Mouse (Mus musculus) urinary bladder, postnatal 25 days (tissue): ENCODE measurements around the gene Ercc5.

Experiments
- DNase-seq: peaks from one replicate; pipeline ENCODE4 v3.0.0; 2022; ENCODE audit warnings: low spot score

Gene Ercc5

DNA sequence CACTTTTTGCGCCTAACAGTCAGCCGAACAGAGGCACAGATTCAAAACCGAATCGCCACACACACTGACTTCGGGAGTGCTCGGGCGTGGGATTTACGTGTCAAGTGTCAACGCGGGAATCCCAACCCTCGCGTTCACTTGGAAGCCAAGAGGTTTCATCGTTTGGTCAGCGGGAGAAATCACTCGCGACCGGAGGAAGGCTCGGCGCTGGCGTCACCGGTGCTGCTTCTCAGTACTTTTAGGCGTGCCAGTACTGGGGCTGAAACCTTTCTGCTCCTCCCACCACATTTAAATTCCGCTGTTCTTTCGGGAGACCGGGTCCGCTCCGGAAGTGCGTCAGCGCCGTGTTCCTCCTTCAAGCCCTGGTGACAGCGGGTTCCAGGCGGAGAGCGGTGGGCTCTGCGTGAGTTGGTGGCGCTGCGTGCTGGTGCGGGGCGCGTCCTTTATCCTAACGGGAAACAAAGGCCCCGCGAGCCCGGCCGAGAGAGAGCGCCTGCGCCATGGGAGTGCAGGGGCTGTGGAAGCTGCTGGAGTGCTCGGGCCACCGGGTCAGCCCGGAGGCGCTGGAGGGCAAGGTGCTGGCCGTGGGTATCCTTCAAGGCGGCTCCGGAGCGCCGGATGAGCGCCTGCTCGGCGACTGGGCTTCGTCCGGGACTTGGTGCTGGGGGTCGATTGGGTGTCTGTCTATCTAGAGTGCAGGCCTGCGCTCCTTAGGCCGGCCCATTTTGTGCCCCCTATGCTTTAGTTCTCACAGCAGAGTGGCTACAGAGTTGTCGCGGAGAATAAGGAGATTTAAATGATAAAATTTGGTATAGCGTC is at the start of gene Ercc5:
Gene Ercc5 (plus strand): TSS at position 182 of the 819 bp plus-strand sequence.
- DNase-seq, result peak; percentile 71

DNA sequence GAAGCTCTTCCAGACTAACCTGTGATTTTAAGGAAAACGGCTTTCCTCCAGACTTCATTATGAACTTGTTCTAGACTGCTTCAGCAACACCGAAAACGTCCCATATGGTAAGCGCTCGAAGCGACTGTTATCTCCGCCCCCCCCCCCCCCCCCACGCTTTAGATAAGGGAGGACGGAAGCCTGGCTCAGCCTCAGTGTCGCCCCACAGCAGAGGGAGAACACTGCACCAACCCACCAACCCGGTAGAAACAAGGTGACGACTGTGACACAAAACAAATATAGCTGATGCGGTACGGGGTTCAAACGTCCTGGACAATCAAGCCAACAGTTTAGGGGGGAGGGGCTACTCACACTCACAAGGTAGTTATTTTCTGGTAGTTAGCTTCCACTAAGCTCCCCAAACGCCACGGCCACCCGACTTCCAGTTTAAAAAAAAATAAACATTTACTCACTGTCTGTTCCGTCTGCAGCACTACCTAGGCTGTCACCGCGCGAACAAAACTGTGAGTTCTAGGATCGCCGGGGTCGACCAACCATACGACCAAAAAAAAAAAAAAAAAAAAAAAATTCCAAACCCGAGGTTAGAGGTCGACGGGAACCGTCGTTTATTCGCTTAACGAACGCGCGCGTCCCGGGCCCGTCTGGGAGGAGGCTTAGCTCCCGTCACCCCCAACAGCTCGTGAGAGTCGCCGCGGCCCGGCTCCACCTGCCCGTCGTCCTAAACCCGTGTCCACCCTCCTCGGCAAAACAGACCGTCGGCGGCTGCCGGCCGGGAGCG is 45.9 kb upstream of the Ercc5 start:
- DNase-seq, result peak; percentile 19

DNA sequence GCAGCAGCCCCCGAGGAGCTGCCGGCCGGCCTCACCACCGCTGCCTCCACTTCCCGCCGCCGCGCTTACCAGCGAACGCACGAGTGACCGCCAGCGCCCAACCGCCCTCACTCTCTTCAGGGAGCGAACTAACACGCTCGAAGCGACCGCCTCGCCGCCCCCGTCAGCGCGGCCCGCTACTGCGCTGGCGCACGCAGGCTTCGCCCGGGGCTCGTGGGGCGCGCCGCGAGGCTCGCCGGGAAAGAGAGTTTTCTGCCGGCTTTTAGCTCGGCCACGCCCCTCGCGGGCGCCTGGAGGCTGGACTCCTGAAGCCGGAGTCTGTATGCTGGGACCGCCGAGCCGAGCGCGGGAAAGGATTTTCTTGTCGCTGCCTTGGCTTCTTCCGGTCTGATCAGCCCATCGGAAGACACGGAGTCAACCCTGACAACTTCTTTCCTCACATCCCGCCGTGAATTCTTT is 45.3 kb upstream of the Ercc5 start, which contains the start of gene Tex30:
Gene Tex30 (minus strand): TSS at position 183 of the 459 bp plus-strand sequence.
- DNase-seq, result peak; percentile 89

DNA sequence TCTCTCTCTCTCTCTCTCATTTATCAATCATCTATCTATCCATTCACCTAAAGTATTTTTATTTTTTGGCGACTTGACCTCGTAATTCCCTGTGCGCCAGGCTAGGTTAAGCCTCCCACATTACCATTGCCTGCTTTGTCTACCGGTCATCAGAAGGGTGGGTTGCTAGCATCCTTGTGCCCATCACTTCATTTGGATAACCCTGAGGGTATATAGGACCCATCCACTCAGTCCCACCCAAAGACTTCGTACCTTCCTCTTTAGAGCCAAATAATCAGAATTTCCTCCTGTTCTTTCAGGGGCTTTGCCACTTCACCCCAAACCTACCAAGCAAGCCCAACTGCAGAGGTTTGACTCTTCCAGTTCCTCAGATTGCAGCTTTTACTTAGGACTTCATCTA is 44.6 kb upstream of the Ercc5 start:
- no peak for DNase-seq

DNA sequence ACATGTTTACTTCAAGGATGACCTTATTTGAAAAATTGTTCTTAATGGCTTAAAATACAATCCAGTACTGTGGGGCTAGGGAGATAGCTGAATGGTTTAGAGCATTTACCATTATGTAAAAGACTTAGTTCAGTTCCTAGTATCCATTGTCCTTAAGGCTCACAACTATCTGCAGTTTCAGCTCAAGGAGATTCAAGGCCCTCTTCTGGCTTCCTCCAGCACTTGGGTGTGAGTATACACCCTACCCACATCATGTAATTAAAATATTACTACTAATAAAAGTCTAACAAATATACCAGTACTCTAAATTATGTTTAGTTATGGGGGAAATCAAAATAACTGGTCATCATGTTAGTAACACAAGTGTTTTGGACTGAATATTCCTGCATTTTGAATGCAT is 30.0 kb upstream of the Ercc5 start:
- no peak for DNase-seq

DNA sequence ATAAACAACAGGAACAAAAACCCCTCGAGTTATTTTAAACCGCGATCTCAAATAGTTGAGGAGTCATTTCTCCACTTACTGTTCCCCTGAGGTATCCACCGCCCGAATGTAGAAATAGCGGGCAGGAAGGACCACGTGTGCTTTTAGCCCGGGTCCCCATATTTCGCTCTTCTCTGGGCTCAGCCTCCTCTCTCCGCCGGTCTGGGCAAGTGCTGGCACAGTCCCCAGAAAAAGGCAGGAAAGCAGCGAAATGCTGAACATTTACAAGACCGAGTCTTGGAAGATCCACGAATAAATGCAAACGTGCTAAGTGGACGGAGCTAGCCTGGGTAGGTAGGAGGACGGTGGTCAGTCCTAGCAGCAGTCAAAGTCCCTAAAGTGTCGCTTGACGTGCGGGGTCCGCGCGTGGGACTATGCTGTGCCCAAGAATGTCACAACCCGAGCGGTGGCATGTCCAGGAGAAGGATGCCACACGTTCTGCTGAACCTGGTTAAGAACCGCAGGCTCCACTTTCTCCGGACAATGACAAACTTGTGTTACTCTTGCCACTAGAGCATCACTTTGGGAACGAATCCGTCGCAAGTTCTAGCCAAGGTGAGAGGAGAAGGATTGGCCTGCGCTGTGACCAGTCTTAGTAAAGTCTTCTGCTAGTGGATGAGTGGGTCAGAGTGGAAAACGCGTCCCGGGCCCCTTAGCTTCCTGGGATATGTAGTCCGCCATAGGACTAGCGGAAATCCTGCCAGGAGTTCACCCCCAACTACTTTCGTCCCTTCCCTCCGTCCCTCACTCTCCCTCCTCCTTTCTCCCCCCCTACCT is 29.1 kb upstream of the Ercc5 start, which contains the start of the genes Kdelc1 and Bivm:
Gene Kdelc1 (minus strand): TSS at position 570 of the 816 bp plus-strand sequence.
Gene Bivm (plus strand): TSS at position 719 of the 816 bp plus-strand sequence.
- peak; percentile 57 for DNase-seq

DNA sequence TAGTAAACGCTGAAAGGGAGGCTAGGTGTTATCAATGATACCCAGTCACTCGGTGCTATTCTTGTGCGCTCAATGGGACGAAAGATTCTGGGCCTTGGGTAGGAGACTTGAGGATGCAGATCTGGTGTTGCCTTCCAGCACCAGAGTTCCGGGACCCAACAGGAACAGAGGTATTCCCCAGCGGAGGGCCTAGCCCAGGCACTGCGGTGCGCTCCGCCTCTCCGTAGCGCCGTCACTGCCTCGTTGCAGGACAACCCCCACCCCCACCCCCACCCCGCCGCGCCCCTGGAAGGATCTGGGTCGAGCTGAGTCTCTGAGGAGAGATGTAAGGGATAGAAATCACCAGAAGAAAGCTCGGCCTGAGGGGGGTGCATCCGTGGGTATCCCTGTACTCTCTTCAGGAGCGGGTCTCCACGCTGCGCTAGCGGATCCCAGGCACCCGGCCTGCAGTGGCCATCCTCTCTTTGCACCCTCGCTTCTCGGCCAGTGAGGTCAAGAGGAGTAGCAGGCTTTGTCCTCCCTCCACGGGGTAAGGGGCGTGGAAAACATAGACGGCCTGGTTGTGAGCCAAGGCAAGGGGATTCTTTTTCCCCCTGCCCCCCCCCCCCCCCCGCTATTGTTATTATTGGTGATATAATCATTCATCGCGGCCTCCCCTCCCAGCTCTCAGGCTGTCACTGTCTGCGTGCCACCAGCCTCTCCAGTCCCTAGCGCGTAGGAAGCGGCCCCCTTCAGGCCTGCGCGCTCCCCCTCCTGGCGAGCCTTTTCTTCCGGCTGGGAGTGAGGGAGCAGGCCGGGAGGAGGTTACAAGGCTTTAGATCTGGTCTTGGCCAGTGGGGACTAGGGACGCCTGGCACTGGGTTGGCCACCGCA is 28.1 kb upstream of the Ercc5 start:
- peak; percentile 72 for DNase-seq

DNA sequence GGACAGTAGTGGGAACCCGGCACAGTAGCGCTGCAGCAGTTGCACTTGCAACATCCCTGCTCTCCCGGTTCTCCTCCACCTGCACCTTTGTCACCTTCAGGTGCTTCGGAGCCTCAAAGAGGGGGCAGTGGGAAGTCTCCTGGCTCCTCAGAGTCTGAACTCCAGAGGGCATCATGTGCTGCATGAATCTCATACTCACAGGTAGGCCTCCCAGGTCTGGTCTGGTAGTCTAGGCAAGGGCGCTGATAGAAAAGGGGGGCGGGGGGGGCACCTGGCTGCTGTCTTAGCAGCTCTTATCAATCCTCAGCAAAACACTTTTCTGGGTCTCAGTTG is 27.5 kb upstream of the Ercc5 start:
- DNase-seq, result no peak

DNA sequence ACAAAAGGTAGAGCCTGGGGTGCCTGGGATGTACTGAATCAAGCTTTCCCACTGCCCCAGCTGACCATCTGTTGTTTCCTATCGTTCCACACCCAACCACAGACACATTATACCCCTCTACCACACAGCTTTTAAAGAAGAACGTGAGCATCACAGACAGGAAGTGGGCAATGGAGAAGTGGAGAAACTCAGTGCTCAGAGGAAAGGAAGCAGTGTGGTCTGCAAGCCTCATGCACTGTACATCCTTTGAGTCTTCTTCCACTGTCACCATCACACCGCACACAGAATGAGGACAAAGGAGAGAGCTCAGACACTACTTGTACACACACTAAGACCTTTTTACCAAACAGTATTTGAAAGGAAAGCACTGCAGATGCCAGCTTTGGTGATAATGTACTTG is 25.3 kb upstream of the Ercc5 start:
- DNase-seq, result no peak

DNA sequence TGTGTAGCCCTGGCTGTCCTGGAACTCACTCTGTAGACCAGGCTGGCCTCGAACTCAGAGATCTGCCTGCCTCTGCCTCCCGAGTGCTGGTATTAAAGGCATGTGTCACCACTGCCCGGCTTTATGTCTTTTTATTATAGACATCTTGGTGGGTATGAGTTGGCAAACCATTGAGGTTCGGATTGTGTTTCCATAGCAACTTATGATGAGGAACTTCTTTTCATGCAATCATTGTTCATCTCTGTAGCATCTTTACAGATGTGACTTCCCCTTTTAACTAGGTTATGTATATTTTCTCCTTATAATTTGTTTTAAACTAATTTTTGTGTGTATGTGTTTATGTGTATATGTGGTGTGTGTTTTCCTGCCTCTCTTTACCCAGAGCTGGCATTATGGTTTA is 22.0 kb upstream of the Ercc5 start:
- DNase-seq, result no peak

DNA sequence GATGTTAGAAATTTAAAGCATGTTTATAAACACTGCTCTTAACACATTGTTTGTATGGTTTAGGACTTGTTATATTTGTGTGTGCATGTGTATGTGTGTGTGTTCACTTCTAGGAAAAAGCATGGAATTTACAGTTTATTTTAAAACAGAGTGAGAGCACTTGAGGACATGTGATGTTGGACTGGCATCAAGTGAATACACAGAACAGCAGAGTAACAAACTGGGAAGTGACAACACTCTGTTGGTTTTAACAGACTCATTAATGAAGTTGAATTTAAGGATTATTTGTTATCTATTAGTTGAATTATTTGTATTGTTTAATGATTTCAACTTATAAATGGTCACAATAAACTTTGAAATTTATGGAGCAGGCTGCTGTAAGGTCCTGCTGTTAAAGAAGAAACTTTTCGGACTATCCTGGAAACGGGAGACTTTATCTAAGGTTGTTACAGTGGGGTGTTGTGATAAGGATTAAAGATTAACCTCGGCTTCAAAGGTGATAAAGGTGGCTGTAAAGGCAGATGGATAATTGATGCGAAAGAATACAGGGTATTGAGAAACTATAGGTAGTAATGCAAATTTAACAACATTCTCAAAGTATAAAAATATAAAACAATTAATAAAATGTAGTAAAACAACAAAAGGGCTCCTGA is 17.5 kb upstream of the Ercc5 start:
- DNase-seq, result no peak

DNA sequence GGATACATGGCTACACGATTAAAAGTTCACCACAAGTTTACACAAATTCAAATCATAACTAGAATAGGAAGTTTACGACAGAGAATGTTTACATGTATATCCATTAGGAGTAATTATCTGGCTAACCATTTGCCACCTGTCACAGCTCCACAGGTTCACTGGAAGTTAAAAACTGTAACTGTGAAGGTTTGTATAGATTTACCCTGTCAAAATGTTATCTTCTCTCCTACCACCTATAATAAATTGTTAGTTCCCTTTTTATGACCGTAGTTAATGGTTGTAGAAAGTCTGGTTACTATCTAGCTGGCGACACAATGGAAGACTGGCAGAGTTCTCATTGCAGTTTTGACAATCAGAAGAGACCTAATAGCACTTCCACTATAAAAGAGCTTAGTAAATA is 7.3 kb upstream of the Ercc5 start:
- no peak for DNase-seq

DNA sequence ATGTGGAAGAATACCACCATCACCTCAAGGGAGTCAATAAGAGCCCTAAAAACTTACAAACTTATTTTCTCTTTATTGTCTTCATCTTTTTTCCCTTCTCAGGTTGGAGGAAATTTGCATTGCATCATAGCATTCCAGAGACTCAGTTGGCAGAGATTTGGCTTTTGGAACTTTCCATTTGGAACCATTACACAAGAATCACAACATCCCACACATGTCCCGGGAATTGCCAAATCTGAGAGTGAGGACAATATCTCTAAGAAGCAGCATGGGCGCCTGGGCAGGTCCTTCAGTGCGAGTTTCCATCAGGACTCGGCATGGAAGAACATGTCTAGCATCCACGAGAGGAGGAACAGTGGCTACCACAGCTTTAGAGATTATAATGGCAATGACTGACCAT is 4.8 kb upstream of the Ercc5 start:
- DNase-seq, result no peak

DNA sequence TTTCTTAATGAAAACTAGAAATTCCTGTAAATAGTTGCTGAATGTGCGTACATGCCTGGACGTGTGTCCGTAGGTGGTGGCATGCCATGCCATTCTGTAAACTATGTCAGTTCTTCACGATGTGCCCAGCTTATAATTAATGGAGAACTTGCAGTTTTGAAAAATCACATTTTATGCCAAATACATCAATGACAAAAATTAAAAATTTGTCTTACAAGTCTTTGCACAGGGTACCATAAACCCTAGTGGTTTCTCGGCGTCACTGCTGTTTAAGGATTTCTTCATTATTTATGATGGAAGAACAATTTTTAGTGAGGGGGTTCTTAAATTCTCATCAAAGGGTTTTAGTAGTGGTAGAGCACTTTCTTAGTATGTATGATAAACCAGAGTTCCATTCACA is 1.2 kb downstream of the Ercc5 start:
- no peak for DNase-seq

DNA sequence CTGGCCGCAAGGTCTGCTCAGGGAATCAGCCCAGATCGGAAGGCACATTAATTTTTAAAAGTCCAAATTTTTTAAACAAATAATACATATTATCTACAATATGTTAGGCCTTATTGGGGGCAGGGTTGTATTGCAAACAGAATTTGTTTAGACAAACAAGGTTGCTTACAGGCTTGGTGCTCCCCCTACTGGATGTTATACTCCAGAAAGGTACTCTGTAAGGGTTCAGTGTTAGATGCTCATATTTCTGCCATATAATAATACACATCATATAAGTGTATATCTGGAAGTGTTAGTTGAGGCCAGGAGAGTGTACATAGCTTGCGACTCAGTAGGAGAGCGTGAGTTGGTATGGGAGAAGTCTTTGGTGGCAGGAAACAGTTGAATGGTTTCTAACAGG is 7.7 kb downstream of the Ercc5 start:
- DNase-seq, result no peak

DNA sequence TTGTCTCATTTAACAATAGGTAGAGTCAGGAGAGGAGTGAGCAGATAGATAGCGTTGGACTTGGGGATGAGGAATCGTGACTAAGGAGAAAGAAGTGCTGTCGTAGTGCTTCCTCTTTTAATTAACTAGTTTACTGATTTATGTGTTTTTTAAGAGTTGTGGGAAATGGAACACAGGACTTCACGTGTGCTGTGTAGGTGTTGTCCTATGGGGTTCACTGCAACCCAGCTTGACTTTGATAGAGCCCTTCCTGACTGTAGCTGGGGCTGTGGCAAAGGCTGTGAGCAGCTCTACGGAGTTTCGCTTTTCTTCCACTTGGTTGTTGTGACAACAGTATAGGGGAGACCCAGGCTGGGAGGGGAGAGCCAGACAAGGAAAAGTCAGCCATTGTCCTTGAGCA is 10.8 kb downstream of the Ercc5 start:
- DNase-seq, result no peak

DNA sequence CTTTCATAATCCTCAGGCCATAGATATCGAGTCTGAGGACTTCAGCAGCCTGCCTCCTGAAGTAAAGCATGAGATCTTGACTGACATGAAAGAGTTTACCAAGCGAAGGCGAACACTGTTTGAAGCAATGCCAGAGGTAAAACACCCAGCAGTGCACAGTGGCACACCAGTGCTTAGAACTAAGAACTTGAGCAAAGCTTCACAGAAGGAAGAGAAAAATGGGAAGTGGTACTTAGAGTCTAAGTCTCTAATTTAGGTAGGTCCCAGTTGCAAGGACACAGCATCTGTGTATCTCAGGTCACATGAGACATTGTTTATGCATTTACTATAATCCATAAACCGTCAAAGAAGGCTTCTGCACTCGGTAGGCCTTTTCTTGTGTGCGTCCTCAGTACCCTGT is 14.3 kb downstream of the Ercc5 start:
- DNase-seq, result no peak

DNA sequence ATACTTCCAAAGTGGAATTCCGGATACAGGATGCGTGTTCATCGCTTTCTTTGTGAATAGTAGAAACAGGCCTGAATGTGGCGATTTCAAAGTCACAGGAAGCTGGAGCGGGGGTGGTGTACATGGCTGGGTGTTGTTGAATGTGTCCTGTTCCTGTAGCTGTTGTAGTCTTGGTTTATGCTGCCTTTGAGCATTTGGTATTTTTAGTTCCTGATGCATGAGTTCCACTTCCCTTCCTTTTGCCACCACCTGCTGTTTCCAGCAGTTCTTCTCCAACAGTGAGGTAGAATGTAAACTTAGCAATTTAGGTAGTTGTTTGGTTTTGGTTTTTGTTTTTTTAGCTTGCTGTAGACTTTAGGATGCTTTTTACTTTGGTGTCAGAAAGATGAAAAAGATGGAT is 14.8 kb downstream of the Ercc5 start:
- no peak for DNase-seq

DNA sequence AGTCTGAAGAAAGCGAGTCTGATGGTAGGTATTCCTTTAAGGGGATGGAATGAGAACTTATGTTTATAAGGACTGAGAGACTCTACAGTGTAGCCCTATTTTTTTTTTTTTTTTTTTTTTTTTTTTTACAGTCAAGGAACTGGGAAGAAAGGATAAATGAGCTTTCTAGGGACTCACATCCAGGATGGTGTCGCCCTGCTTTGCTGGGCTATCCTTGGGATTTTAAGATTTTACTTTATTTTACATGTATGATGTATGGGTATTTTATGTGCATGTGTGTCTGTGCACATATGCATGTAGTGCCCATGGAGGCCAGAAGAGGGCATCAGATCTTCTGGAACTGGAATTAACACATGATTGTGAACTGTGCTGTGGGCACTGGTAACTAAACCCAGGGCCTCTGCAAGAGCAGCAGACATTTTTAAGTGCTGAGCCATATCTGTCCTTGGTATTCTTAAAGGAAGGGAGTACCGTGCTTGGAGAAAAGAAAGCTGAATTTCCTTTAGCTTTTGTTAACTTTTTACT is 20.4 kb downstream of the Ercc5 start:
- DNase-seq, result no peak

DNA sequence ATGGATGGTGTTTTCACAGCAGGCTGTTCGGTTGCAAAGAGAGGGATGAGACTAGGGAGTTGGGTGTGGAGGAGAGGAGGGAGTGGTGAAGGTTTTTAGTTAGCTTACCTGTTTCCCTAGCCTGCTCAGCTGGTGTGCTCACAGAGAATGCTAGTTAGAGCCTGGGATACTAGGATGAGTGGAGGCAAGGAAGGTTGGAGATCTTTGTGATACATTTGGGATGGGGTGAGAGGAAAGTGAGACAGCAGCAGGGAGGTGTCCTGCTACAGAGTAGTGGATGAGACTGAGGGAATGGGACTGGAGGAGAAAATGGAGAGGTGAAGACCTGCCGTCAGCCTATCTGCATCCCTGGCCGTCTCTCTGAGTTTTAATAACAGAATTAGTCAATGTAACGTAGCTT is 25.1 kb downstream of the Ercc5 start:
- DNase-seq, result no peak

DNA sequence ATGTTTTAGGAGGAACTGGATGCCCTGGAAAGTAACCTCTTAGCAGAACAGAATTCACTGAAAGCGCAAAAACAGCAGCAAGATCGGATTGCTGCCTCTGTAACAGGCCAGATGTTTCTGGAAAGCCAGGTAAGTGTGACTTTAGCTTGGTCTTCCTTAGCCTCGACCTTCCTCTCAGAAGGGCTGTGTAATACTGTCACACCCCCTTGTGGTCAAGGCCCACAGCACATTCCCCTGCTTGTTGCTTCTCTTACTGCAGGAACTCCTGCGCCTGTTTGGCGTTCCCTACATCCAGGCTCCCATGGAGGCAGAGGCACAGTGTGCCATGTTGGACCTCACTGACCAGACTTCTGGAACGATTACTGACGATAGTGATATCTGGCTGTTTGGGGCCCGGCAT is 26.4 kb downstream of the Ercc5 start:
- no peak for DNase-seq
